Mouse (Mus musculus) neural tube, embryonic 15.5 days (tissue): ENCODE measurements around the gene 4930486L24Rik. TPM values are rescaled to one million over a fixed set of nuclear protein-coding genes. Genes with fewer than 3 reads are reported as not detected.

Experiments used
- ATAC-seq: fragments of 200-750 bp; cut with Nextera tagmentation; 2 replicates; pipeline ENCODE4 v1.8.0; 2017; ENCODE audit warnings: mild to moderate bottlenecking, moderate TSS enrichment, moderate library complexity; ENCODE audit not compliant: low FRiP score
- H3K27ac ChIP-seq: fragments of 300-500 bp; sonication (generic); replicated peaks from 2 replicates; pipeline ENCODE4 v1.5.1; 2015; ENCODE audit warnings: mild to moderate bottlenecking, inconsistent platforms
- H3K27me3 ChIP-seq: fragments of 300-500 bp; sonication (generic); replicated peaks from 2 replicates; pipeline ENCODE4 v1.6.1; 2015; ENCODE audit warnings: inconsistent platforms
- H3K36me3 ChIP-seq: fragments of 300-500 bp; sonication (generic); 2 replicates; pipeline ENCODE4 v1.6.1; 2015; ENCODE audit warnings: inconsistent platforms
- H3K4me1 ChIP-seq: fragments of 300-500 bp; sonication (generic); 2 replicates; pipeline ENCODE4 v1.6.1; 2015; ENCODE audit warnings: inconsistent platforms
- H3K4me2 ChIP-seq: fragments of 300-500 bp; sonication (generic); 2 replicates; pipeline ENCODE4 v1.6.1; 2015; ENCODE audit warnings: inconsistent platforms, mild to moderate bottlenecking, moderate library complexity
- H3K4me3 ChIP-seq: fragments of 300-500 bp; sonication (generic); replicated peaks from 2 replicates; pipeline ENCODE4 v1.5.1; 2015; ENCODE audit warnings: mild to moderate bottlenecking, inconsistent platforms
- H3K9ac ChIP-seq: fragments of 300-500 bp; sonication (generic); replicated peaks from 2 replicates; pipeline ENCODE4 v1.6.1; 2015; ENCODE audit warnings: mild to moderate bottlenecking, inconsistent platforms
- H3K9me3 ChIP-seq: fragments of 300-500 bp; sonication (generic); replicated peaks from 2 replicates; pipeline ENCODE4 v1.6.1; 2016; ENCODE audit warnings: inconsistent platforms
- WGBS: fragments of 180-500 bp; shearing (Covaris S2); methylation state at CpG from one replicate; pipeline ENCODE4 v1.1.7; 2015; ENCODE audit warnings: mixed read lengths; 5-methylcytosine and 5-hydroxymethylcytosine counted together
- polyA plus RNA-seq: library from polyadenylated mRNA; unstranded; fragments of >200 nt; fragmentation: Nextera tagmentation; extraction: Ambion mirVana; gene quantifications from 2 replicates; pipeline ENCODE4 v1.2.1, GENCODE M21; 2015

The 4930486L24Rik gene
- polyA plus RNA-seq, 1 experiment from 2014 or later: not detected

- Histone ChIP-seq H3K27me3 (no peaks in the 10 kb centered on the region), H3K4me2 (no peak overlapping the region), H3K9me3 (no peaks in the 10 kb centered on the region), H3K9ac (no peak overlapping the region), H3K4me3 (no peak overlapping the region), H3K4me1 (no peaks in the 10 kb centered on the region), H3K27ac (no peak overlapping the region), H3K36me3 (no peaks in the 10 kb centered on the region)
- WGBS: 77% methylated on average over 3 of the region's 3 CpGs
- ATAC-seq: no peak
Measured at GRCm38 (mm10) chr13:60820486-60821175, 43.6 kb downstream of the 4930486L24Rik start.

DNA sequence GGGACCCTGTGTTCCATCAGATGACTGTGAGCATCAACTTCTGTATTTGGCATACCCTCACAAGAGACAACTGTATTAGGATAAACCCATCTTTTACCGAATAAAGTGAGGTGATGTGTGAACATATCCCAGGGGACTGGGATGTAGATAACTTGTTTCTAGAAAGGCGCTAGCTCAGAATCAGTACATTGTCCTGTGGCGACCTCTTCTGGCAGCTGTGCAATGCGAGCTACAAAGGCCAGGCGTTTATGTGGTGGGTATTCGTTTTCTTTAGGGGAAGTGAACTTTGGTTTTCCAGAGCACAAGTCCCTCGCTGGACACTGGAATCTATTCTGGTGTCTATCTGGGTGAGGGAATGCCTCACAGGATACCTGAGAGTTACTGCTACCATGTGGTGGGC is 44.8 kb downstream of the 4930486L24Rik start:
- Histone ChIP-seq H3K27me3 (no peaks in the 10 kb centered on the region), H3K4me3 (no peak overlapping the region), H3K4me1 (no peaks in the 10 kb centered on the region), H3K36me3 (no peaks in the 10 kb centered on the region), H3K27ac (no peak overlapping the region), H3K9me3 (no peaks in the 10 kb centered on the region), H3K4me2 (no peak overlapping the region), H3K9ac (no peak overlapping the region)
- ATAC-seq: no peak
- 14% methylated on average over 7 of the region's 7 CpGs for WGBS

DNA sequence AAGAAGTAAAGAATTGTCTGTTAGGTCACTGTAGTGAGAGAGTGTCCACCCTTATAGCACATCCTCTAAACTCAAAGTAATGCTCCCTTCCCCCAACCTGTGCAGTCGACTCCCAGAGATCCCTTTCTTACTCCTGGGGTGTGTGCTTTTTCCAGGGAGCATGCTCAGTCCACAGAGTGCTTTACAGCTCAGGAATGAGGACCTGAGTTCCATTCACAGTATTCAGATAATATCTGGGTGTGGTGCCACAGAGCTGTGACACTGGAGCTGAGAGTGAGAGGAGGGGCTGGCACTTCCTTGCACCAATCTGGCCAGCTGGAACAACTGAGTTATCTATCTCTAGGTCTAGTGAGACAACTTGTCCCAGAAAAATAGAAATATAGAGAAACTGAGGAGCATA is 50.6 kb downstream of the 4930486L24Rik start:
- H3K4me2 ChIP-seq: no peak overlapping the region
- ATAC-seq: no peak
- H3K36me3 ChIP-seq: no peaks in the 10 kb centered on the region
- H3K9ac ChIP-seq: no peak overlapping the region
- H3K27ac ChIP-seq: no peak overlapping the region
- no peaks in the 10 kb centered on the region for H3K9me3 ChIP-seq
- H3K27me3 ChIP-seq: no peaks in the 10 kb centered on the region
- H3K4me1 ChIP-seq: no peaks in the 10 kb centered on the region
- H3K4me3 ChIP-seq: no peak overlapping the region
- WGBS: 65% methylated on average over 1 of the region's 1 CpGs

GRCm38 (mm10) chr13:60812768-60813167 is 51.5 kb downstream of the 4930486L24Rik start:
- no peaks in the 10 kb centered on the region for H3K4me1 ChIP-seq
- no peak overlapping the region for H3K4me3 ChIP-seq
- H3K9me3 ChIP-seq: no peaks in the 10 kb centered on the region
- no peak overlapping the region for H3K27ac ChIP-seq
- 90% methylated on average over 6 of the region's 6 CpGs for WGBS
- no peak overlapping the region for H3K9ac ChIP-seq
- H3K4me2 ChIP-seq: no peak overlapping the region
- no peaks in the 10 kb centered on the region for H3K36me3 ChIP-seq
- no peak for ATAC-seq
- no peaks in the 10 kb centered on the region for H3K27me3 ChIP-seq

DNA sequence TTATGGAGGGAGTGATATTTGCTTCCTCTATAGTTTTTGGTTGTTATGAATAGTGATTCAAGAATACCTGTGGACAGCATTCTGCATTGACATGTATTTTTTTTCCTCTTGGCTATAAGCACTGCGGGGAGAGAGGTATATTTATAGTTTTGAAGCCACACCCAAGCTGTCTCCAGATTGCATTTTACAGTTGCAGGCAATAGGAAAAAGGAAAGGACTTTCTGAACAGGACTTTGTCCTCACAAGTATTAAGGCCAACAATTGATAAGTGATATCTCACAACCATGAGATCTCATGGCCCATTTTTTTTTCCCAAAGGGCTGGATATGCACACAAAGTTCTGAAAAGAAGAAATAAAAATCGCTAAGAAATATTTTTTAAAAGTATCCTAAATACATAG is 54.6 kb downstream of the 4930486L24Rik start:
- 83% methylated on average over 2 of the region's 2 CpGs for WGBS
- no peaks in the 10 kb centered on the region for H3K9me3 ChIP-seq
- H3K27ac ChIP-seq: no peak overlapping the region
- no peak for ATAC-seq
- H3K4me1 ChIP-seq: no peaks in the 10 kb centered on the region
- no peaks in the 10 kb centered on the region for H3K27me3 ChIP-seq
- no peak overlapping the region for H3K4me3 ChIP-seq
- H3K9ac ChIP-seq: no peak overlapping the region
- H3K4me2 ChIP-seq: no peak overlapping the region
- no peaks in the 10 kb centered on the region for H3K36me3 ChIP-seq

GRCm38 (mm10) chr13:60802749-60803148 is 61.5 kb downstream of the 4930486L24Rik start, which contains the start of gene Ctsll3:
TSS of gene Ctsll3 (minus strand) at chr13:60802849.
- 55% methylated on average over 1 of the region's 1 CpGs for WGBS
- no peak within 1 kb of the TSS for H3K27ac ChIP-seq
- no peak within 1 kb of the TSS for H3K4me2 ChIP-seq
- no peaks in the 10 kb centered on the region for H3K4me1 ChIP-seq
- H3K9ac ChIP-seq: no peak within 1 kb of the TSS
- no peaks in the 10 kb centered on the region for H3K9me3 ChIP-seq
- no peaks in the 10 kb centered on the region for H3K36me3 ChIP-seq
- no peaks in the 10 kb centered on the region for H3K27me3 ChIP-seq
- no peak for ATAC-seq
- no peak within 1 kb of the TSS for H3K4me3 ChIP-seq

Other genes starting within 250 kb of the 4930486L24Rik start
- gene BC051665, start 78.1 kb downstream of the 4930486L24Rik start, polyA plus RNA-seq: not detected in 2 replicates
- gene Ctsll3, start 61.6 kb downstream of the 4930486L24Rik start, polyA plus RNA-seq: not detected in 2 replicates
- gene Gm49392, start 32.4 kb upstream of the 4930486L24Rik start, polyA plus RNA-seq: 0.32 TPM in 1 of 2 replicates, not detected in the other
- 1.2 and 1.8 TPM in 2 replicates for gene Ctla2b, start 33.0 kb upstream of the 4930486L24Rik start, polyA plus RNA-seq
- not detected in 2 replicates for gene Tpbpb, start 40.4 kb upstream of the 4930486L24Rik start, polyA plus RNA-seq
- not detected in 2 replicates for gene Gm49393, start 71.1 kb upstream of the 4930486L24Rik start, polyA plus RNA-seq
- 0.23 and 1.7 TPM in 2 replicates for gene Gm49391, start 72.1 kb upstream of the 4930486L24Rik start, polyA plus RNA-seq
- 16.3 and 27.7 TPM in 2 replicates for gene Ctla2a, start 72.2 kb upstream of the 4930486L24Rik start, polyA plus RNA-seq
- gene Tpbpa, start 77.5 kb upstream of the 4930486L24Rik start, polyA plus RNA-seq: not detected in 2 replicates
- not detected in 2 replicates for gene Ctsj, start 141.5 kb upstream of the 4930486L24Rik start, polyA plus RNA-seq
- not detected in 2 replicates for gene Ctsq, start 176.2 kb upstream of the 4930486L24Rik start, polyA plus RNA-seq